Mouse (Mus musculus): ENCODE data around the gene Chmp4b.

- TF ChIP-seq CTCF (IDR thresholded peaks at IDR 0.05; ENCODE audit: low read depth, low read length) (no peak), POLR2A (IDR thresholded peaks at IDR 0.05; ENCODE audit: borderline replicate concordance, low read depth, low read length) (no peak)
Observed at GRCm38 (mm10) chr2:154635826-154636225, 15.7 kb upstream of the Chmp4b start.
